Mouse (Mus musculus) MEL (cell line): ENCODE data around the gene Rab11a.
"Not testable (repeated sequence)": the region's sequence is repeated elsewhere in the genome, so short reads cannot be mapped to it uniquely, and the experiment has no call there.

Experiments
- CHD1 ChIP-seq: IDR thresholded peaks from 2 replicates; pipeline ENCODE4 v1.6.1; 2012; ENCODE audit warnings: low read depth, mild to moderate bottlenecking, inconsistent platforms, low read length, improper control_type of control experiment
- CHD2 ChIP-seq: IDR thresholded peaks from 2 replicates; pipeline ENCODE4 v1.6.1; 2011; ENCODE audit warnings: low read length, improper control_type of control experiment
- CTCF ChIP-seq, 3 experiments: IDR thresholded peaks in 2 of 3; conservative IDR thresholded peaks in 1 of 3; 2 replicates each; pipeline ENCODE4 v1.5.1; 2011 to 2012; ENCODE audit warnings: low read length in 3 of 3, low read depth in 2 of 3, mild to moderate bottlenecking in 2 of 3, improper control_type of control experiment in 1 of 3, inconsistent platforms in 1 of 3, mixed read lengths in 1 of 3, moderate library complexity in 1 of 3; ENCODE audit not compliant: control insufficient read depth in 1 of 3, insufficient read depth in 1 of 3, poor library complexity in 1 of 3, severe bottlenecking in 1 of 3
- ETS1 ChIP-seq: IDR thresholded peaks from 2 replicates; pipeline ENCODE4 v1.6.1; 2012; ENCODE audit warnings: low read depth, mild to moderate bottlenecking, inconsistent platforms, low read length, improper control_type of control experiment, moderate library complexity
- MAX ChIP-seq: IDR thresholded peaks from 2 replicates; pipeline ENCODE4 v1.6.1; 2011; ENCODE audit warnings: low read length, improper control_type of control experiment
- MEF2A ChIP-seq: IDR thresholded peaks from 2 replicates; pipeline ENCODE4 v1.6.1; 2014; ENCODE audit warnings: low read depth, mild to moderate bottlenecking, inconsistent platforms, low read length, improper control_type of control experiment; ENCODE audit not compliant: poor library complexity, insufficient replicate concordance, severe bottlenecking; ENCODE audit errors: extremely low read depth
- MXI1 ChIP-seq: IDR thresholded peaks from 2 replicates; pipeline ENCODE4 v1.6.1; 2011; ENCODE audit warnings: mild to moderate bottlenecking, low read depth, low read length, improper control_type of control experiment
- MYB ChIP-seq: IDR thresholded peaks from 2 replicates; pipeline ENCODE4 v1.6.1; 2011; ENCODE audit warnings: mild to moderate bottlenecking, low read depth, low read length, improper control_type of control experiment
- POLR2A ChIP-seq, 2 experiments: IDR thresholded peaks; 2 replicates each; pipeline ENCODE4 v1.6.1; 2011 to 2012; ENCODE audit warnings: low read length in 2 of 2, mild to moderate bottlenecking in 2 of 2, control low read depth in 1 of 2, improper control_type of control experiment in 1 of 2, low read depth in 1 of 2, moderate library complexity in 1 of 2; ENCODE audit not compliant: control insufficient read depth in 1 of 2, insufficient read depth in 1 of 2, poor library complexity in 1 of 2
- POLR2AphosphoS5 ChIP-seq: IDR thresholded peaks from 2 replicates; pipeline ENCODE4 v1.6.1; 2012; ENCODE audit warnings: low read depth, borderline replicate concordance, mild to moderate bottlenecking, inconsistent platforms, low read length, moderate library complexity, mixed read lengths

- not testable (repeated sequence) for TF ChIP-seq CTCF (IDR thresholded peaks at IDR 0.05 in 2 of 3, conservative IDR thresholded peaks at IDR 0.05 in 1 of 3; ENCODE audit: control insufficient read depth in 1 of 3, insufficient read depth in 1 of 3, low read depth in 2 of 3, low read length in 3 of 3, poor library complexity in 1 of 3, severe bottlenecking in 1 of 3); MYB; MXI1; POLR2A (IDR thresholded peaks at IDR 0.05; ENCODE audit: control insufficient read depth in 1 of 2, insufficient read depth in 1 of 2, low read depth in 1 of 2, low read length in 2 of 2, poor library complexity in 1 of 2); MAX; ETS1; MEF2A; POLR2AphosphoS5; CHD2; CHD1
Observed at GRCm38 (mm10) chr9:64710291-64710690, 27.3 kb downstream of the Rab11a start.
